Mouse (Mus musculus) thymus, postnatal 10 days (tissue): ENCODE measurements at regions not wholly inside any gene's neighbourhood (a gene's known extent, or its start where the extent isn't known, plus 50 kb on each side); places are given as distances from the start of the nearest gene placed in this dataset.

Experiments used
- DNase-seq, 2 experiments: peaks; one replicate each; pipeline ENCODE4 v3.0.0; 2021; ENCODE audit warnings: low spot score in 2 of 2

GRCm38 (mm10) chr15:11573496-11573895 is 174.0 kb upstream of the Tars start:
- DNase-seq: no peak

DNA sequence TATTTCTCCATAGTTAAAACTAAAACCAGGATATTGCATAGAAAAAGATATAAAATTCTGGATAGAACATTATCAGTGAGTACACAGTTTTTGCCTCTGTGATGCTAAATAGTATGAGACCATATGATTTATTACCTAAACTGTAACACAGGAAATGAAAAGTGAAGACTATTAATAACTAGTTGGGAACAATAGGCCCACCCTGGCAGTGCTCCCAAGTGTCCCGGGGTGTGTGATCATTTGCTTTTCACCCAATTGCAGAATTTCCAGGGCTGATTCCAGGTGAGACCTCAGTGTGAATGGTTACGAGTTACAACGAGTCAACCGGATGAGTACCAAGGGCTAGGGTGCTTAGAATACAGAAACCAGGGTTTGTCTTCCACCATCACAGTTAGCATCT is 172.6 kb upstream of the Tars start:
- no peak for DNase-seq

DNA sequence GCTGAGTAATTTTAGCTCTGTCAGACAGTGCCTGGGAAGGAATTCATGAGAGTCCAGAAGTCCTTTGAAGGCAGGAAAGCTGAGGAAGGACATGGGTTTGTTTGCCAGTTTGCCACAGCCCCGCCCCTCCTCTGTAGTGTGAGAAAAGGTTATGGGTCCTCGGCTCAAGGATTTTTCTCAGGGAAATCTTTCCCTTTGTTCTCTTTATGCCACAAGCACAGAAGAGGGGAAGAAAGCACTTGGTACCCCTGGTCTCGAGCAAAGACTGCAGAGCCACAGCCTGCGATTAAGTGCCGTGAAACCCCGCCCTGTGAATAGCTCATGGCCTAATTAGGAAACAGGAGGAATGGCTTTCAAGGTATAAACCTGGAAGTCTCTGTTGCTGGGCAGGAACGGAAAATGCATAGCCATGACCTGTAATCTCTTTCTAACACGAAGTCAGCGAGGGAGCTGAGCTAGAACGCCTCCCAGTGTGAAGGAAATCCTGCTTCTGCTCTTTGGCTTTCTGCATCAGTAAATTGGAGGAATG is 166.1 kb upstream of the Tars start:
- no peak for DNase-seq

GRCm38 (mm10) chr15:11552568-11552967 is 153.1 kb upstream of the Tars start:
- DNase-seq: no peak

DNA sequence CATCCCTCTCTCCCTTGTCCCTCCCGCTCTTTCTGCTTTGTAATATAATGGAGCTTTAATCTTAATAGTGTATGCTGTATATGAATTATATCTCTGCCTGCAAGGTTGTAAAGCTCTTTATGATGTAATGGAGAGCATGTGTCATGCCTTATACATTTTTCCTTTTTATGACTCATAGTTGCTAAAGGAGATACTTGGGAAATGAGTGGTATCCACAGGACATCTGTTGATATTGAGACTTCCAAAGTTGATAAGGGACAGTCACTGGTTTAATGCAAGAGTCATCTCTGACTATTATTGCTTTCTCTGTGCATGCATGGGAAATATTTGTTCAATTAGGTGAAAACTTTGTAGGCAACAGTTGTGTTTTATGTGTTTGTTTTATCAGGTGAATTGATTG is 152.6 kb upstream of the Tars start:
- no peak for DNase-seq

DNA sequence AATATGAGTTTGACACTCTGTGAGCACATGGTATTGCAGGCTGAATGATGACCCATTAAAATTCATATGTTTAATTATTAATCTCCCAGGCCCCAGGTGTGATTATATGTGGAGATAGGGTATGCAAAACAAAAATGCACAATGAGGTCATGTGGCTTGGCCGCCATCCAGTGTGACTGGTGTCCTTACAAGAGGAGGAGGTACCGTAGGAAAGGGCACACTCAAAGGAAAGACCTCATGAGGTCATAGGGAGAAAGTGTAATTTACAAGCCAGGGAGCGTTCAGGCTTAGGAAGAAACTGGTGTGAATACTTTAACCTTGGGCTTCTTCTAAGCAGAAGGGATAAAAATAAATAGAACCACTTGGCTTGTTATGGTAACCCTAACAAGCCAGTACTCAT is 140.0 kb upstream of the Tars start:
- DNase-seq: no peak

DNA sequence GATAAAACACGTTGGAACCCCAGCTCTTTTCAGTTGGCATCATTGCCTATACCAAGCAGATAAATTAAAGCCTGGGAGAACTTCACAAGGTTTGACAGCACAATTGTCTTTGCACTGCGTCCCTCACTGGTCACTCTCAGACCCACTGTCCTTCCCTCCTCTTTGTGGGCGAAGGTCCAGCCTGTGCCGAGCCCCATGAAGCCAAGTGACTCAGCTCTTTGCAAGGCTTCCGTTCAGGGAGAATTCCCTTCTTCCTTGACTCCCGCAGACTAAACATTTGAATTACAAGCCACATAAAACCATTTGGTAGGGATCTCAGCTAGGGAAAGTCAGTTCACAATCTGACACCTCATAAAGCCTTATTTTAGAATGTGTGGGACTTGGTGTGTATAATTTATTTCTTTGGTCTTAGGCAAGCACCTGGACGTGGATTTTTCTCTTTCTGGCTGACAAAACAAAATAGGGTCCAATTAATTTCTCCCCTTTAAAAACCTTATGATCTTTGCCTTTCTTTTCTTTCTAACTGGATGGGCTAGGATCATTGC is 136.7 kb upstream of the Tars start:
- DNase-seq: no peak

DNA sequence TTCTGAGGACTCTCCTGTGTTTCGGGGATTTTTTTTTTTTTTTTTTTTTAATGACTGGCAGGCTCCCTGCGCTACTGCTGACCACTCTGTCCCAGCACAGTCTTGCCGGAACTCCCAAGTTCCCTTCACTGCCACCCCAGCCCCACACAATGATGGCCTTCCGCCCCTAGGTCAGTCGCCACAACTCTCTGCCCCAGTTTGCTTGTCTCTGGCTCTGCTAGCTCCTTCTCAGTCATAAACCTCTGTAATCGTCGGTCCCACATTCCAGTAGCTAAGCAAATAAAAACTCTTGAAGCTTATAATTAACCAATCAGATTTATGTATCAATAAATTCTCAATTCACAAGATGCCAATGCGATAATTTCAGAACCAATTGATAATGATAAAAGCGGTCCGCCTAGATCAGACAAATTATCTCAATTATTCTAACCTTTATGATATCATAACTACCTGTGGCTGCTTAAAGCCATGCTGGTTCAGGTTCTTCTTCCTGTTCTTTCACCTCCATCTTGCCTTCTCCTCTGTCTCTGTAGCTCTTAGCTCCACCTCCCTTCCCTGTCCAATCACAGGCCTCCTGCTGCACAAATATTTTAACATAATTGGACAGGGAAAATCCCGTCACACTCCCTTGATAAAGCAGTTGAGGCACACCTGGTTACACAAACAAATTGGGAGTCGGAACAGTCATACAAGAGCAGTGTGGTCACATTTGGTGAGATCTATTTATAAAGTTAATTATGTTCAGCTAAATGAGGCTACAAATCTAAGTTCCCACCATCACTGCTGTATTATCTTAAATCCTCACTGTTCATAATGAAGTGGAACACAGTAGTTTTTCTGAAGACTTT is 135.2 kb upstream of the Tars start:
- DNase-seq: no peak

GRCm38 (mm10) chr15:11533616-11534015 is 134.2 kb upstream of the Tars start:
- peak in 1 of 2 experiments; percentile 21 for DNase-seq

DNA sequence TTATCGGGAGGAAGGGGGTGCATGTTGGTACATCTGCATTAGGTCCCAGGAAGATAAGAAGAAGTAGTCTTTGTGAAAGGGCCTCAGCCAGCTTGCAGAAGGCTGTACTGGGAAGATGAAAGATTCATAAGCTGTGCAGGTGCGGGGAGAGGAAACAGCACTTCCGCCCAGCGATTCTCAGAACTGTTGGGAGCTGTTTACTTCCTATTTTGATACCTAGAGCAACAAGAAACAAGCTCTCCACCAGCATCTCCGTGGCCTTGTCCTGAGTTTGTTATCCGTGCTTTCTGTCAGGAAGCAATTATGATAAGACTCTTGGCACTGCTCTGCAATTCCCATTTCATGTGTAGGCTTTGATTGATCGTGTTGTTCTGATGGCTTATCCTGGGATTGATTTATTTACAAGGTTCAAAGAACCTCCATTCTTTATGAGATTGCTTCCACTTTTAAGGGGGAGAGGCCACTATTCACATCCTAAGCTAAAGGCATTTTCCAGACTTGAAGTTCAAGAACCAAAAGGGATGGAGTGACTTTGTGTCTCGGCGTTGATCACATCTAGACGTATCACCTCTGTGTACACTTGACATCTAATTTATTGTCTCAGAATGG is 133.6 kb upstream of the Tars start:
- DNase-seq: peak; percentile 67 to 76

GRCm38 (mm10) chr15:11532536-11532935 is 133.1 kb upstream of the Tars start:
- DNase-seq: peak; percentile 23 to 29

- DNase-seq: no peak
These were observed 130.7 kb upstream of the Tars start for GRCm38 (mm10) chr15:11529819-11530810.

- DNase-seq: no peak
These were observed 125.1 kb upstream of the Tars start for GRCm38 (mm10) chr15:11524337-11525106.

GRCm38 (mm10) chr15:11518565-11518964 is 119.1 kb upstream of the Tars start:
- no peak for DNase-seq

GRCm38 (mm10) chr15:11517892-11518291 is 118.4 kb upstream of the Tars start:
- DNase-seq: no peak

DNA sequence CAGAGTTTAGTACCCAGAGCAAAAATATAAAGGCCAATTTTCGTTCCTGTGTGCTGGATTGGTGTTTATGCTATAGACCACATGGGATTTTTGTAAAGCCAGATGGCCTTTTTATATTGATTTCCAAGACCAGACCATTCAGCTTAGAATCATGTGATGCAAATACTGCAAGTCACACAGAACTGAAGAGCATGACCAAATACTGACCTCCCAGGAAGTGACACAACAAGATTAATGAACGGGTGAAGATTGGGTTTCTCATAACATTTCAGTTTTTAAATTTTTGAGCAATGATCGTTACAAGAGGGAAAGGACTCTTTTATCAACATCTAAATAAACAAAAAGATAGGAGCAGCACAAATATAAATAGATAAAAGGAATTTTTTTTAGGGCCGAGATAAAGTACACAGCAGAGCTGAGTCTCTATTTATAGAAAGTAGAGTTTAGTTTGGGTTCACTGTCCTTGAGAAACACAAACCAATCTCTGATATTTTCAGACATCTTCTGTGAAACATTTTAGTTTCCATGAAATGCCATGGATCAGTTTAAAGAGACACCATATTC is 105.7 kb upstream of the Tars start:
- DNase-seq: no peak

- DNase-seq: peak in 1 of 2 experiments; percentile 4
These were observed 97.0 kb upstream of the Tars start for GRCm38 (mm10) chr15:11496436-11496835.

- no peak for DNase-seq
These were observed 89.7 kb upstream of the Tars start for GRCm38 (mm10) chr15:11489116-11489515.

GRCm38 (mm10) chr15:11487268-11487783 is 87.9 kb upstream of the Tars start:
- no peak for DNase-seq

- DNase-seq: no peak
These were observed 84.5 kb upstream of the Tars start for GRCm38 (mm10) chr15:11483916-11484315.
